Mouse (Mus musculus) spleen, adult 2 months (tissue): Measurements from ENCODE around the gene Abcf1. TPM values are rescaled to one million over a fixed set of nuclear protein-coding genes. Genes with fewer than 3 reads are reported as not detected.

Experiments
- DNase-seq, 2 experiments: peaks; one replicate each; pipeline versions ENCODE4 v3.0.0 to v3.0.0-alpha.2; 2012 to 2021; ENCODE audit warnings: low spot score in 2 of 2, low read depth in 1 of 2
- H3K27ac ChIP-seq: fragments of 200-500 bp; 2 replicates; pipeline ENCODE4 v1.5.1; 2012; ENCODE audit warnings: low read length, inconsistent platforms; ENCODE audit not compliant: insufficient read depth
- H3K27me3 ChIP-seq: fragments of 200-500 bp; 2 replicates; pipeline ENCODE4 v1.6.1; 2012; ENCODE audit warnings: mild to moderate bottlenecking, moderate library complexity, low read length, inconsistent platforms; ENCODE audit not compliant: control insufficient read depth, insufficient read depth
- H3K36me3 ChIP-seq: fragments of 200-500 bp; 2 replicates; pipeline ENCODE4 v1.6.1; 2012; ENCODE audit warnings: mild to moderate bottlenecking, low read length, inconsistent platforms; ENCODE audit not compliant: control insufficient read depth, insufficient read depth
- H3K4me1 ChIP-seq: fragments of 200-500 bp; 2 replicates; pipeline ENCODE4 v1.6.1; 2011; ENCODE audit warnings: inconsistent platforms; ENCODE audit not compliant: control insufficient read depth, insufficient read depth, insufficient read length
- H3K4me3 ChIP-seq: fragments of 200-500 bp; 2 replicates; pipeline ENCODE4 v1.5.1; 2011; ENCODE audit warnings: mild to moderate bottlenecking, inconsistent platforms; ENCODE audit not compliant: insufficient read depth, insufficient read length; ENCODE audit errors: extremely low read depth
- CTCF ChIP-seq: fragments of 200-500 bp; IDR thresholded peaks from 2 replicates; pipeline ENCODE4 v1.5.1; 2011; ENCODE audit warnings: mild to moderate bottlenecking, inconsistent platforms; ENCODE audit not compliant: insufficient read depth, insufficient read length, insufficient replicate concordance; ENCODE audit errors: extremely low read depth
- POLR2A ChIP-seq: fragments of 200-500 bp; IDR thresholded peaks from 2 replicates; pipeline ENCODE4 v1.6.1; 2011; ENCODE audit warnings: low read depth, low read length, inconsistent platforms
- WGBS: fragments of 180-500 bp; shearing (Covaris S2); methylation state at CpG from one replicate; pipeline ENCODE4 v1.1.7; 2018; 5-methylcytosine and 5-hydroxymethylcytosine counted together
- polyA plus RNA-seq: library from polyadenylated mRNA; depleted of rRNA; stranded (reverse); fragments of >200 nt; gene quantifications from 2 replicates; pipeline ENCODE4 v1.2.3, GENCODE M21; 2012

Gene Abcf1
- polyA plus RNA-seq, 1 experiment, result 65.1 TPM

GRCm38 (mm10) chr17:35917143-35917462 is 52.5 kb downstream of the Abcf1 start:
- peak overlapping the region; percentile 86 for H3K4me3 ChIP-seq
- peak overlapping the region; percentile 97 for H3K27ac ChIP-seq
- under 1% methylated on average over 8 of the region's 8 CpGs for WGBS
- TF ChIP-seq POLR2A (no peak), CTCF (no peak)
- peak in 1 of 2 experiments; percentile 24 for DNase-seq
- no peaks in the 10 kb centered on the region for H3K27me3 ChIP-seq
- peaks cover 8% of the 10 kb centered on the region for H3K4me1 ChIP-seq
- peaks cover 16% of the 10 kb centered on the region for H3K36me3 ChIP-seq

DNA sequence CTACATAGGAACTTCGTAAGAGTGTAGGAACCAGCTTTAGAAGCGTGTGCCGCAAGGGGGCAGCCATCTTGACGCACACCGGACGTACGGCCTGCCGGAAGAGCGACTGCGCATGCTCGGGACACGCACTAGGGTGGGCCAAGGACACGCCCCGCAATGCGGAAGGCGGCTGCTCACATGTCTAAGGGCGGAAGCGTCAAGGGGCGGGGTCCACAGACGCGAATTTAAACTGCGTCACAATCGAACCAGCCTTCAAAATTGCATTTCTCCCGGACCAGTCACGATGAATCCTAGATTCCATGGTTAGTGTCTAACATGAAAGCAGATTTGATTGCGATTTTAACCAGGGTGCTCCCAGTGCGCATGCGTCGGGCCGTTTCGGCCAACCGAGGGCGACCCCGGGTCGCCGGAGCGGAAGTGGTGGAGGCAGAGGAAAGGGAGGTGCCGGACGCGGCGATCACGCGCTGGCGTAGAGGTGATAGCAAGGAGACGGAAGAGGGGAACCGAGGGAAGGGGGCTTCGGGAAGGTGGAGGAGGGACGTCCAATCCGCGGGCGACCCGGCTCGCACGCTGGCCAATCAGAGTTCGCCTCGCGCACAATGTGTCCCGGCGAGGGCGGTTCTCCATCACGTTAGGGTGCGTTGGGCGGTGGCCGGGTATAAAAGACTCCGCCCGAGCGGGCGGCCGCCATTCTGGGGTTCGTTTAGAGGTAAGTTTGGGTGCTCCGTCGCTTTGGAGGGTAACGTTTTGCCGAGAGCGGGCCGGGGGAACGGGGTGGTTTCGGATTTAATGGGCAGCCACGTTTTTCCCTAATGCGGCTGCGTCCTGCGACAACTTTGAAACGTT is 53.0 kb downstream of the Abcf1 start, which contains the start of the genes Mrps18b and Ppp1r10:
Gene Mrps18b, minus strand, starts transcription at position 93 of the 846 bp plus-strand sequence.
Gene Ppp1r10, plus strand, starts transcription at position 138 of the 846 bp plus-strand sequence.
- peak within 1 kb of the TSS; percentile 86 for H3K4me3 ChIP-seq
- H3K4me1 ChIP-seq, result peaks cover 8% of the 10 kb centered on the region
- TF ChIP-seq POLR2A (peak; percentile 99), CTCF (no peak)
- WGBS, result under 1% methylated on average over 83 of the region's 83 CpGs
- H3K27me3 ChIP-seq, result no peaks in the 10 kb centered on the region
- H3K36me3 ChIP-seq, result peaks cover 16% of the 10 kb centered on the region
- peak; percentile 99 for DNase-seq
- peak within 1 kb of the TSS; percentile 97 for H3K27ac ChIP-seq

DNA sequence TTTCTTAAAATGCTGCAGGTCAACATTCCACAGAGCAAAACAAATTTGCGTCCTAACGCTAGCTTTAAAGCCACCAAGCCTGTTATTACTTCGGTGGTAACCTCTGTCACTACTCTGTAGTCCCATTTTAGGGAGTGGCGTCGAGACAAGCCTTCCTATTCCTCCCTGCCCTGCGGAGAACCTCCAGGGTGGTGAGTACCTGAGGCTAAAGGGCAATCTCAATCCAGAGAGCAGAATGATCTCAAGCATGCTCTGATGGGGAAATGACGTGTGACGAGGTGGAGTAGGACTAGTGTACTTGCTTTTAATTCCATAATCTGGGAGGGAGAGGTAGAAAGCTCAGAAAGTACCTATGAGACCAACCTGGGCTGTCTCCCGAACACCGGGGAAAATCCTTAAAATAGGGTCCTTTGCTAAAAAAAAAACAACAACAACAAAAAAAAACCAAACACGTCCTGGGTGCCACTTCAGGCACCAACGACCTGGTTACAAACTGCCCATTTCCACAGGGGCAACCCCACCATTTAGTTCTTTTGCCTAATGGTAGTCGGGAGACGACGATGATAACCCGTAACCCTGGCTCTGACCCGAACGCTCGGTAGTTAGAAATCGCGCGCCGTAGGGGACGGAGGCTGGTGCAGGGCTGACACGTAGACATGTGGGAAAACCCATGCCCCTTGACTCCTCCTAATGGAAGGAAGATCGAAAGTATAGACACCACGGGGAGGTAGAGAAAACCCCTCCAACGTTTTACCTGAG is 53.8 kb downstream of the Abcf1 start:
- TF ChIP-seq POLR2A, result no peak
- TF ChIP-seq CTCF, result no peak
- H3K4me1 ChIP-seq, result peaks cover 10% of the 10 kb centered on the region
- WGBS, result 1% methylated on average over 28 of the region's 28 CpGs
- no peaks in the 10 kb centered on the region for H3K27me3 ChIP-seq
- peaks cover 19% of the 10 kb centered on the region for H3K36me3 ChIP-seq
- H3K27ac ChIP-seq, result peak overlapping the region; percentile 56
- DNase-seq, result no peak
- H3K4me3 ChIP-seq, result peak overlapping the region; percentile 62

GRCm38 (mm10) chr17:35914975-35915374 is 54.6 kb downstream of the Abcf1 start:
- Histone ChIP-seq H3K27me3 (no peaks in the 10 kb centered on the region), H3K36me3 (peaks cover 19% of the 10 kb centered on the region), H3K4me3 (no peak overlapping the region), H3K4me1 (peaks cover 10% of the 10 kb centered on the region), H3K27ac (no peak overlapping the region)
- TF ChIP-seq POLR2A (no peak), CTCF (no peak)
- DNase-seq, result no peak
- WGBS, result 75% methylated on average over 6 of the region's 6 CpGs

GRCm38 (mm10) chr17:35909919-35910369 is 59.6 kb downstream of the Abcf1 start, which contains the start of gene Atat1:
TSS of gene Atat1 (minus strand) at chr17:35910075.
- Histone ChIP-seq H3K36me3 (peaks cover 8% of the 10 kb centered on the region), H3K27me3 (no peaks in the 10 kb centered on the region), H3K4me1 (peaks cover 5% of the 10 kb centered on the region; the same call in 1 of the 2 replicates), H3K27ac (peak within 1 kb of the TSS; percentile 87), H3K4me3 (peak within 1 kb of the TSS; percentile 90)
- peak; percentile 94 to 98 for DNase-seq
- 1% methylated on average over 25 of the region's 25 CpGs for WGBS
- peak; percentile 32; the same call in 1 of the 2 replicates for TF ChIP-seq POLR2A
- no peak for TF ChIP-seq CTCF

GRCm38 (mm10) chr17:35909186-35909918 is 60.2 kb downstream of the Abcf1 start:
- Histone ChIP-seq H3K4me1 (peaks cover 5% of the 10 kb centered on the region; the same call in 1 of the 2 replicates), H3K36me3 (peaks cover 7% of the 10 kb centered on the region), H3K27me3 (no peaks in the 10 kb centered on the region), H3K27ac (peak overlapping the region; percentile 66; the same call in 1 of the 2 replicates), H3K4me3 (peak overlapping the region; percentile 90)
- WGBS, result 26% methylated on average over 20 of the region's 20 CpGs
- peak in 1 of 2 experiments; percentile 6 for DNase-seq
- TF ChIP-seq POLR2A (no peak), CTCF (no peak)
